Mouse (Mus musculus) heart, adult 18-20 months (tissue): ENCODE results near the gene Trem3. TPM values are rescaled to one million over a fixed set of nuclear protein-coding genes. Genes with fewer than 3 reads are reported as not detected.

ENCODE experiments used
- DNase-seq, 2 experiments: peaks; one replicate each; pipeline ENCODE4 v3.0.0; 2021 to 2022; ENCODE audit warnings: mixed read lengths in 1 of 2
- long read RNA-seq, 2 experiments: library from polyadenylated mRNA; stranded (forward); transcript quantifications; one replicate each; pipeline ENCODE4 v2.0.0; 2021
- total RNA-seq, 2 experiments: library from RNA; stranded (reverse); gene quantifications; 2 replicates each; pipeline ENCODE4 v1.2.3; 2021

The Trem3 gene
- total RNA-seq: not detected
- long read RNA-seq, experiment 1: 0 reads
- long read RNA-seq, experiment 2: 0 reads

DNA sequence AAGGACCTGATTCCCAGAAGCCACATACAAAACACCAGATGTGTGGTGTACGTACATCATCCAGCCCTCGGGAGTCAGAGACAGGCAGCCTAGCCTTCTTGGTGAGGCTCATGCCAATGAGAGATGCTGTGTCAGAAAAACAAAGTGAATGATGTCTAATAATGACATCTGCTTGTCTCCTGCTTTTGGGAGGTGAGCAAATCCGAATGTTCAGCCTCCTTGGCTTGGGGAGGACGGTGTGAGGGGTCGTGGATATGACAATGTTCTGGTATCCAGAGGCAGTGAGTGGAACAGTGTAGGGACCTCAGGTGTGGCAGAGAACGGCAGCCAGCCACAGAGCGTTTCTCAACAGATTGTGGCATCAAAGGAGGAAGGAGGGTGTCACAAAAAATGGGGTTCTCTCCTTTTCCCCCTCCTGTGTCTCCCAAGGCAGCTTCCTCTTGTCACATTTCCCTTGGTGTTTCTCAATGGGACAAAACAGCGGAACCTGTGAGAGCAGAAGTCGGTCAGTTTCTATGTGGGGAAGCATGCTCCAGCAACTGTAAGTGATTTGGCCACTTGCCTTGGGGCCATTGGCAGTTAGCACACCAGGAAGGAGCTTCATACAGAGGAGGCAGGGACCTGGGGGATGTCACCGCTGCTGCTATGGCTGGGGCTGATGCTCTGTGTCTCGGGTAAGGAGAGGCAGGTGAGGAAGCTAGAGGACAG is at the start of gene Trem3:
Gene Trem3 (plus strand): TSS at position 557 of the 708 bp plus-strand sequence.
- peak; percentile 21 to 35 for DNase-seq

DNA sequence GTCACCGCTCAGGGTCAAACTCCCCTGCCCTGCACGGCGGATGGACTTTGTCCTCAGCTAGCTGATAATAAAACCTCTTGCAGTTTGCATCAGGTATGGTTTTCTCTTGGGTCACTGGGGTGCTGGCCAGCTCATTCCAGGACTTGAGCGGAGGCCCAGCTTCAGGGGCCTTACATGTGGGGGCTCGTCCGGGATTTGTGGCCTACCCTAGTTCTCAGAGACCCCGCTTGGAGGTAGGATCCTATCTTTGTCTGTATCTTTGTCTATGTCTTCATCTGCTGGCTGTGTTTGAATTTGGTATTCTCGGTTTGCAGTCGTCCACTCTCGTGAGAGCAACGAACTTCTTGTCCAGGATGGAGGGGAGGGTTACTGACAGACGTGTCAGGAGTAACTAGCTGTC is 44.5 kb upstream of the Trem3 start:
- no peak for DNase-seq

DNA sequence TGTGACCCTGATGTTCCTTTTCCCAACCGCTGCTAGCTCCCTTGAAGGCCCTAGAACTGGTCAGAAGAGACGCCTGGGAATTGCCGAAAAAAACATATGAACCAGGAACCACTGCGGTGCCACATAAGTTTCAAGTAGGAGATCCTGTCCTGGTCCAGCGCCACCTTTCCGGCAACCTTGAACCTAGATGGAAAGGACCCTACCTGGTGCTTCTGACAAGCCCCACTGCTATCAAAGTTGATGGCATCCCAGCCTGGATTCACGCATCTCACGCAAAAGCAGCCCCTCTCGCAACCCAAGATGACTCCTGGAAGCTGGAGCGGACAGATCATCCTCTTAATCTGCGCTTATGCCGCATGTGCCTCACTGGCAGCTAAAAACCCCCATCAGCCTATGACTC is 35.0 kb upstream of the Trem3 start:
- no peak for DNase-seq

DNA sequence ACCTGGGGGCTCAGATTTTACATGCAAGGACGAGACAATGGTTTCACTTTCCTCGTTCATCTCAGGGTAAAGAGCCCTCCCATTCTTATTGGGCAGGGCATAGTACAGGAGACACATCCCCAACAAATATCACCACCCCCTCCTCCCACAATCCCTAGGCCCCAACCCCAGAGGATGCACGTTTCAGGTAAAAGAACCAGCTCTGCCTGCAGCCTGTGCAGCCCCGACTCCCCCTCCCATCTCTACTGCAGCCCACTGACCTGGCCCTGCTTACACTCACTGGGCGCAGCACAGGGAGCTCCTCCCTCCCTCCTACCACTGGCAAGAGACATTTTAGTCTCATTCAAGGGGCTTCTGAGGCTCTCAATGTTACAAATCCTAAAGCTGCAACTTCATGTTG is 34.1 kb upstream of the Trem3 start:
- no peak for DNase-seq

DNA sequence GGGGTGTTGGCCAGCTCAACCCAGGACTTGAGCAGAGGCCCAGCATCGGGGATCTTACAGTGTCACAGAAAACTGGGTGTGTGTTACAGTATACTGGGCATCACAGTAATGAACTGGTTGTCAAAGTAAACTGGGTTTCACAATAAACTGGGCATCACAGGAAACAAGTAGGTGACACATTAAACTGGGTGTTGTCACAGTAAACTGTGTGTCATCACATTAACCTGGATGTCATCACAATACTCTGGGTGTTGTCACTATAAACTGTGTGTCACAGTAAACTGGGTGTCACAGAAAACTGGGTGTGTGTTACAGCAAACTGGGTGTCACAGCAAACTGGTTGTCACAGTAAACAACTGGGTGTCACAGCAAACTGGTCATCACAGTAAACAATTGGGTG is 32.1 kb upstream of the Trem3 start:
- no peak for DNase-seq

DNA sequence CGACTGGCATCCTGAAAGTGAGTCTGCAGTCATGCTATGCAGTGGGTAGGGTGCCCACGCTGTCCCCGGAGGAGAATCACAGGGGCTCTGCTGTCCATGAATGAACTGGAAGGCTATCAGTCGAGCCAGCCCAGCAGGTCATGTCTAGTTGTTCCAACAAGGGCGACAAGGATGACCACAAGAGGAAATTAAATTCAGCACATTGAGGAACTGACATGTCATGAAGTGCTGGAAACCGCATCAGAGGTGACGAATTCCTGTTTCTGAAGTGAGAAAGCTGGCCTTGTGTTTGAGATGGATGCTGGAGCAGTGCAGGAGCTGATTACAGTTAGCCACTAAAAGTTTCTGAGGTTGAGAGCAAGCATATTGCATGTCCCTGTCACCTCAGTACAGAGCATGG is 16.9 kb upstream of the Trem3 start:
- no peak for DNase-seq

GRCm38 (mm10) chr17:48232518-48232917 is 15.1 kb upstream of the Trem3 start, which contains the start of gene Trem1:
Gene Trem1 (plus strand): TSS chr17:48232768.
- no peak for DNase-seq

DNA sequence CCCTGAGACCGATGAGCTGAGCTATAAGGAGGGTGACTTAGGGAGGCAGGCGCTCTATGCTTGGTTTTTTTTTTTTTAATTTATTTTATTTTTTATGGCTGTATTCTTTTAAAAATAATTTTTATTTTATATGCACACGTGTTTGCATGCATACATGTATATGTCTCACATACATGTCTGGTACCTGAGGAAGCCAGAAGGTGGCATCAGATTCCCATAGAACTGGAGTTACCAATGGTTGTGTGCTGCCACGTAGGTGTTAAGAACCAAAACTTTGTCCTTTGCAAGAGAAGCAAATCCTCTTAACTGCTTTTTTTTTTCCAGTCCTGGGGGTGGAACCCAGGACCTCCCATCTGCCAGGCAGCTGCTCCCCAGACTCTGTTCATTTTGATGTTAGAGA is 13.8 kb upstream of the Trem3 start:
- DNase-seq: no peak

- DNase-seq: no peak
Measured at GRCm38 (mm10) chr17:48234550-48234949, 13.0 kb upstream of the Trem3 start.

GRCm38 (mm10) chr17:48235773-48236370 is 11.7 kb upstream of the Trem3 start:
- no peak for DNase-seq

GRCm38 (mm10) chr17:48237621-48238020 is 10.0 kb upstream of the Trem3 start:
- DNase-seq: no peak

DNA sequence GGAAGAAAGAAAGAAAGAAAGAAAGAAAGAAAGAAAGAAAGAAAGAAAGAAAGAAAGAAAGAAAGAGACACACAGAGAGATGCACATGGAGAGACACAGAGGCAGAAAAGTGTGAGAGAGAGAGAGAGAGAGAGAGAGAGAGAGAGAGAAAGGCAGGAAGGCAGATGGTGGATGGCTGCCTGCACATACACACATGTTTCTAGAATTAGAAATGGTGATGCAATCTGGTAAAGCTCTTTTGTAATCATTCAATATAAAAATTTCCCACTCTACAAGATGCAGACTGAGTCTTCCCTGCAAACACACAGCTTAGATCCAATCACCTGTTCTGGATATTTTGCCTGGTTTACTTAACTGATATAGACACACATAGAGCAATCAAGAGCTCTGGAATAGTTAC is 1.5 kb downstream of the Trem3 start:
- no peak for DNase-seq

- DNase-seq: no peak
Measured at GRCm38 (mm10) chr17:48249501-48249900, 1.9 kb downstream of the Trem3 start.

- DNase-seq: no peak
Measured at GRCm38 (mm10) chr17:48250631-48251030, 3.1 kb downstream of the Trem3 start.

DNA sequence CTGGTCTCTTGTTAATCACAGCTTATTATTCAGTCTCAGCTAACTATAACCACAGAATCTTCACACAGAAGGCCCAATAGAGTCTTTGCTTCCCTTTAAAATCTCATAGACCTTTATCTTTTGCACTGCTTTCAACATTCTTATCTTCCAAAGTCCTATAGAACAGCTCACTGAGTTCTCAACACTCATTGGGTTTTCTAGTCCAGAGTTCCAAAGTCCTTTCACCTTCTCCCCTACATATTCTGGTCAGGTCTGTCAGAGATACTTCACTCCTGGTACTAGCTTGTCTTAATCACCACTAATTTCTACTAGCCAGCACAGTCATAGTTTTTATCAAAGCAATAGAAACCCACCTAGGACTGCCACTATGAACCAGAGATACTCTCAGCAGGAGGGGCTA is 9.0 kb downstream of the Trem3 start:
- DNase-seq: no peak

DNA sequence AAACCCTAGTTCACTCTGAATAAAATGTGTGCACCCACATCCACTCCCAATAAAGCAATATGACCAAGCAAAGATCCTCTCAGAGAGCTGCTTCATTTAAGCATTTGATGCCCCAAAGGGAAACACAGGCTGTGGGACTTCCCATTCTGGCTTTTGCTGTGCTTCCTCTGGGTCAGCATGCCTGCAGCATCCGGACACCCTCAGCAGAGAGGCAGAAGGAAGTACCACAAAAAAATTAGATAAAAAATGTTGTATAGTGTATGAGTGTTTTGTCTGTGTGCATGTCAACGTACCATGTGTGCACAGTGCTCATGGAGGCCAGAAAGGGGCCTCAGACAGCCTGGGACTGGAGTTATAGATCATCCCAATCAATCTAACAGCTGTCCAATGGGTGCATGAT is 14.3 kb downstream of the Trem3 start:
- peak in 1 of 2 experiments; percentile 9 for DNase-seq

- DNase-seq: no peak
Measured at GRCm38 (mm10) chr17:48263741-48264362, 16.3 kb downstream of the Trem3 start, which contains the start of gene Treml4. Gene Treml4 (plus strand): TSS chr17:48264295.

GRCm38 (mm10) chr17:48264662-48265061 is 17.1 kb downstream of the Trem3 start:
- DNase-seq: no peak

GRCm38 (mm10) chr17:48266138-48266537 is 18.6 kb downstream of the Trem3 start:
- DNase-seq: no peak

GRCm38 (mm10) chr17:48266610-48267304 is 19.2 kb downstream of the Trem3 start:
- no peak for DNase-seq

- DNase-seq: no peak
Measured at GRCm38 (mm10) chr17:48267591-48267990, 20.0 kb downstream of the Trem3 start.

GRCm38 (mm10) chr17:48268276-48268675 is 20.7 kb downstream of the Trem3 start:
- no peak for DNase-seq

- no peak for DNase-seq
Measured at GRCm38 (mm10) chr17:48269833-48270232, 22.3 kb downstream of the Trem3 start.
